Mouse (Mus musculus) cerebellum, postnatal 14 days (tissue): ENCODE data around the gene Itga9.

ENCODE experiments used
- DNase-seq, 2 experiments: peaks; one replicate each; pipeline ENCODE4 v3.0.0; 2021; ENCODE audit warnings: mixed read lengths in 2 of 2

The Itga9 gene

DNA sequence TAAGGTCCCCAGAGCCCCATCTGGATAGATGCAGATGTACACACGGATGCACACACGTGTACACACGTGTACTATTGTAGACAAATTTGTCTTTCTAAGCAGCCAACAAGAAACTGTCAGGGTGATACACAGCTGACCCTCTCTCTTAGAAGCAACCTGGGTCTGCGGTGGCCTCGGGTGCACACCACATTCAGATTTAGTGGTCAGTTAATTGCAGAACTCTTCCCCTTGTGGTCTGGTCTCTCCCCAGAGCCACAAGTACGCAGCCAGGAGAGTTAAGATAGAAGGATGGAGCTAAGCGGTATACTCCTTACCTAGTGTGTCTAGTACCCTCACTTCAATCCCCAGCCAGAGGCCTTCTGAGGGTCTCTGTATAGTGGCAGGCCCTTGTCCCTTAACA is 276.7 kb downstream of the Itga9 start:
- DNase-seq, result no peak

DNA sequence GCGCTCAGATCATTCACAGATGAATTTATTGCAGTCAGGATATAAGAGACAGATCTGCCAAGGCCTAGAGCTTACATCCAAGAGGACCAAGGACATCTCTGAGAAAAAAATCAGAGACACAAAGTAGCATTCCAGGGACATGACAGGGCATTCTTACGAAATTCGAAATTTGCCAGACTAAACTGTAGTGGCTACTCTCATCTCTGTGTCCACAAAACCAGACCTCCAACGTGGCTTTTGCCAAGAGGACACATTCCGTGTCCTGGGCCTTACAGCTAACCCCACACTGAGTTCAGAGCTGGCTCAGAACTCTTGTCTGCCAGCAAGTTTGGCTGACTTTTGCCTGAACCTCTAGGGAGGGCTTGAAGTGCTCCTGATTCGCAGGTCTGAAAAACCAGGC is 279.3 kb downstream of the Itga9 start:
- no peak for DNase-seq

DNA sequence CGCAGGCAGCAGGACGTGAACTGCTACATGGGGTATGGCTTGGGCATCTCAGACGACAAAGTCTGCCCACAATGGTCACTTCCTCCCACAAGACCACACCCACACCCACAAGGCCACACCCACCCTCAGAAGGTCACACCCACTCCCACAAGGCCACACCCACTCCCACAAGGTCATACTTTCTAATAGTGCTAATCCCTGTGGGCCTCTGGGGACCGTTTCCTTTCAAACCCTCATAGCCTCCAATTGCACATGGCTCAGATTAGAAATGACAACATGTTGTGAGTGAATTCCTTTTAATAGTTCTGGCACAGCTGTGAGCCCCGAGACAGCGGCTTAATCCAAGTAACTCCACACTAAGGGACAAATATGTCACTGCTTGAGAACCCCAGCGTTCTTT is 280.7 kb downstream of the Itga9 start:
- no peak for DNase-seq

DNA sequence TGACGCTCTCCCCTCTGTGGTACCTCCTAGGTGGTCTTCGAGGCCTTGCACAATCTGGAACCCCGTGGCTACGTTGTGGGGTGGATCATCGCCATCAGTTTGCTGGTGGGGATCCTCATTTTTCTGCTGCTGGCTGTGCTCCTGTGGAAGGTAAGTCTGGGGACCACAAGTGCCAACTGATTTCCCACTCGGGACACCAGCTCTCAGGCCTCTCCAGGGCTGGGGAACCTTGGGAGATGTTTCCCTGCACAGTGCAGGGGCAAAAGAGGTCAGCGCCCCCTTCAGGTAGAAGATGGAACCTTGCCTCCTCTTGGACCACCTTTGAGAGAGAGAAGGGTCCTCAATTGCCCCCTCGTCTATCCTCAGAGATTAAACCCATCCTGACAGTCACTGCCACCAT is 281.2 kb downstream of the Itga9 start:
- no peak for DNase-seq

DNA sequence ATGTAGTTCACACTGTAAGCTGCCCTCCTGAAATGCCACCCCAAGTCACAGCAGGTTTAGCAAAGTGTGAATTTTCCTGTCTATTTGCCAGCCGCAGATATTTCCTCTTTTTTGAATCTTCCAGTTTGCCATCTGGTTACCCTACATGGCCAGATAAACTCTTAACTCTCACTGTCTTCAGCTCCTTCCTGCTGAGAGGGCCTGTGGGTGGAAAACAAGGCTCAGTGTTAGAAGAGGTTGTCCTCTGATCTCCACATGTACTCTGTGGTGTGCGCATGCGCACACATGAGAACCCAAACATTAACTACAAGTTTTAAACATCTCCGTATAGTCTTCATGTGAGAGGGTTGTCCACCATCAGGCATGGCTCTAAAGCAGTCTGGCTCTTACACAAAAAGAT is 283.7 kb downstream of the Itga9 start:
- DNase-seq, result peak in 1 of 2 experiments; percentile 18

DNA sequence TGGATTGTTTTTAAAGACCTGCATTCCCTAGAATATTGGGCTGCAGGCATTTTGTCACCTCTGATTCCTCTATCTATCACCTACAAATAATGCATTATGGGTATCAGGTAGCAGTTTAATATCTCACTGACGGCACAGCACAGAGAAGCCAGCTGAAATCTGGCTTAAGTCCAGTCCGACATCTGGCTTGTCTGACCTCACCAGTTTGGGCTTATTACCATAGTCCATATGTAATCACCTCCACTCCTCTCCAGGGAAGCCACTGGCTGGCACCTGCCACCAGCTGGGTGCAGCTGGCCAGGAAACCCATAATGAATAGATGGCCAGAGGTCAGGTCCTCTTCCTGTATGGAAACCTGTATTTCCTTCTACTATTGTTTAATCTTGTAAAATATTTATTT is 284.2 kb downstream of the Itga9 start:
- no peak for DNase-seq

DNA sequence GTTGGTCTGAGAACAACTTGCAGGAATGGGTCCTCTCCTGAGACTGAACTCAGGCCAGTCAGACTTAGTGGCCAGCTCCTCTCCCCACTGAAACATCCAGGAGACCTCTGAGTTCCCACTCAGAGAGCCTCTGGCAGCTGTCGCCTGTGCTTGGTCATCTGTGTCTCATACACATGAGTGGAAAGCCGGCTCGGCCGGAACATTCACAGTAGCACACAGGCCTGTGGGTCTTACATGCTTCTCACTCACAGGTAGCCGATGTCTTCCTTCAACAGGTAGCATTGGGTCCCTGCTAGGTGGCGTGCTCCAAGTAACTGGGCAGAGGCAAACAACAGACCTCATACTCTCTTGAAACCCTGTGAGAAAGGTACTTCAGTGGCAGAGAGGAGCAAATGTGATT is 284.6 kb downstream of the Itga9 start:
- DNase-seq, result no peak

DNA sequence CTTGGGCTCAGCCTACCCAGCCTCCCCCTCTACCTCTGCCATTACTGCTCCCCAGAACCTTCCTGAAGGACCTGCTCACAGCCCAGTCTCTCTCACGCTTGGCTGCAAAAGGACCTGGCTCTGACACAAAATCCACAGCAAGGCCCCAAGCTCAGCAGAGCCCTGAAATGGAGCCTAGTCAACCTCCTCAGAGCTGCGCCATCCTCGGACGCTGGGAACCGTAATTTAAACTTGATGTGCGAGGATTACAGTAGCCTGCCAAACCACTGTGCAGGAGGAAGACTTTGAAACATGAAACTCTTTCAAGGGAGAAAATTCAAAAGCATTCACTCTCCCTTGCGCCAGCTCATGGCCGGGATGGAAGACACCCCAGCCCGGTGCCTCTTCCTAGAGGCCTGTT is 285.1 kb downstream of the Itga9 start:
- DNase-seq, result peak; percentile 57 to 70

DNA sequence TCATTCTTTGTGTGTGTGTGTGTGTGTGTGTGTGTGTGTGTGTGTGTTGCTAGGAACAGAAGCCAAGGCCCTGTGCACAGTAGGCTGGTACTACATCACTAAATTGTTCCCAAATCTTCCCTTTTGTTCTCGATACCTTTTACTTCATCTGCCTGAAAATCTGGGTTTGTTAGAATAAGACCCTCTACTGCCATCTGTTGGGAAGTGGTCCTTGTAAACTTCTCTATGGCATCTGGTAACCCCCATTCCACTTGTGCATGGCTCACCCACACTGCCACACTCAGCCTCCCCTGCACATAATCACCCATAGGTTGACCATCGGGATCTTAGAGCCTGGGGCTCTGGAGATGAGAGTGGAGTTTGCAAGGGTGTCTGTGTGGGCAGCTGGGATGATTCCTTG is 288.6 kb downstream of the Itga9 start:
- no peak for DNase-seq

DNA sequence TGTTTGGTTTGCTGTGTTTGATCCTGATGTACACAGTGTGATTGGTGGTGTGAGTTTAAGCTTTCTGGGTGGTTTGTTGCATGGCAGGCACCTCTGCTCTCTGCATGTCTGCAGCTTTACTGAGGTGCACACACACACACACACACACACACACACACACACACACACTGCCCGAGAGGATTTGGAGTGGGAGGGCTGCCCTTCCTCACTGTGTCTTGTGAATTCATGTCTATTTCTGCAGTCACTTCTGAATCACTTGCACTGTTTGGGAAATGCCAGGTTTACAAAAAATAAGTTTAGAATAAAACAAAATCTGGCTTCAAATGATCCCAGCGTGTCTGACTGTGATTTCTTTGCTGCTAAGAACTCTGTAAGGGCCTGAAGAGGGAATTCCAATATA is 294.2 kb downstream of the Itga9 start:
- DNase-seq, result no peak

DNA sequence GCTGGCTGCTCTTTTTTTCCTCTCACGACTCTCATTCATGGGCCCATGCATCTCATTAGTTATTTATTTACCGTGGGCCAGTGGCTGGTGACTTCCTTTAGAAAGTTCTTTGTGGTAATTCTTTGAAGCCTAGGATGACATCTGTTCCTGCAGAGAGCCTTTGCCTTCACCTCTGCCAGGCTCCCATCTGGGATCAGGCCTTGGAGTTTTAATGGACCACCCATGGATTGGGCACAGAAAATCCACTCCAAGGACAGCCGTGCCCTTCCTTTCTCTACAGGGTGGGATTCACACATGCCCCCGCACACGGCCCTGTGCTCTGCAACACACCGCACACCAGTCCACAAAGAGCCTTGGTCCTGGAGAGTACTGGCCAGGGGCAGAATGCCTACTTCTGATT is 295.4 kb downstream of the Itga9 start:
- DNase-seq, result no peak

DNA sequence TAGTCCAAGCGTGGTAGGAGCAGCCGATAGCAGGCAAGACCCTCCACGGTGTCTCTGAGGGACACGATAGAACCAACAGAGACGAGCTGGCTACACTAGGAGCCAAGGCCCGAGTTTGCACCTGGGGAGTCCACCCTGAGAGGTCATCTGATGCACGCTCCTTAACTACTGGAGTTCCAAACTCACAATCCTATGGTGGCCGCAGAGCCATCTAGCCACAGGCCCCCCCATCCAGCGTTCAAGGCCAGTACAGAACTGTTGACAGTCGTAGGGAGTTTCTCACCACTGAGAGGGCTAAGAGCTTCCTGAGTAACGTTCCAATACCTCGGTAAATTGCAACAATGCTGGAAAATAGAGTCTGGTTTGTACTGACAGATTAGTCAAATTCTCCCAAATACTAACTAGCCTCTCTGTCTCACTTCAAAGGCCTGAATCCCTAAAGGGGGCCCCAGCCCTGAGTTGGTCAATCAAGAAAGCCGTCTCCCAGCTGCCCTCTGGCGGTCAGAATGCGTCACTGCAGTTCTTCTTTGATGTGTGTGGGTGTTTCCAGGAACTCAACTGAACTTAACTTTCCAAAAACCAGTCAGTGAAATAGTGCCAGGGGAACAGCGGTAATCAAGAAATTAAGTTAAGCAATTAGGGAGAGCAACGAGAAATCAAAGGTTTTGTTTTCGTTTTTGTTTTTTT is 301.6 kb downstream of the Itga9 start:
- peak; percentile 85 to 89 for DNase-seq

DNA sequence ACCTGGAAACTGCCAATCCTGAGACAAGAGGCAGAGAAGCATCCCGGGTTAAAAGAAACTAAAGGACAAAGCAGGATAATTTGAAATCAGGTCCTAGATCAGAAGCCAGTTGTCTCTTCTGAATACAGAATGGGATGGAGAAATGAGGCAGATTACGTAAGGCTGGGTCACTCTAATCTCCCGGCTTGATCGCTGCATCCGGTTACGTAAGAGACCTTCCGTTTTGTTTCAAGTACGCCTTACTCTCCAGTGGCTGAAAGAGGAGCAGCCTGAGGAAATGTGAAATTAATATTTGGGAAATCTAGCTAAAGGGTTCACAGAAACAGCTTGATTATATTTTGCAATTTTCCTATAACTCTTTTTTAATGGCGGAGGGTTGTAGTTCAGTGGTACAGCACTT is 306.6 kb downstream of the Itga9 start:
- no peak for DNase-seq

DNA sequence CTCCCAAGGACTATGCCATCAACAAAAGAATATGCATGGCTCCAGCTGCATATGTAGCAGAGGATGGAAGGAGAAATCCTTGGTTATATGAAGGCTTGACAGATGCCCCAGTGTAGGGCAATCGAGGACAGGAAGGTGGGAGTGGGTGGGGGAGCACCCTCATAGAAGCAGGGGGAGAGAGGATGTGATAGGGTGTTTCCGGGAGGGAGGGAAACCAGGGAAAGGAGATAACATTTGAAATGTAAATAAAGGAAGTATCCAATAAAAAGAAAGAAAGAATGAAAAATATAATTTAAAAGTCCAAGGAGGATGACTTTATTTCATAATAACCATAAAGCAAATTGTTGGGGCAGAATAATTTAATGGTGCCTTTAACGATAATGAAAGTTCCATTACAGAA is 307.1 kb downstream of the Itga9 start:
- DNase-seq, result no peak

DNA sequence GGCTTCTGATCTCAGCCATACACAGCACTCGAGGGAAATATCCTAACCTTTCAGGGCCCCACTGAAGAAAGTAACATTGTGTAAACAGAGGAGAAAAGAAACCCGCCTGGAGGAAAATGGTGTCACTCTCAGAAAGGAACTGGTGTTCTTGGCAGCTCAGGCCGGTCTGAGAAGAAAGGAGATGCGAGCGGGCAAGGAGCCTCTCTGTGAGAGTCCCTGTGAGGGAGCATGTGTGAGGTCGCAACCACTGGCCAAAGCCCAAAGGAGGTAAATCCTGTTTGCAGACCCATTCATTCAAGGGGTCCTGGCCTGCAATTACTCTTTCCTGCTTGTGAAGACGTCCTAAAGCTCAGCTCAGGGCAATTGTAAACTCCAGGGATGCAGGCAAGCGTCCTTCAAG is 308.1 kb downstream of the Itga9 start:
- no peak for DNase-seq

DNA sequence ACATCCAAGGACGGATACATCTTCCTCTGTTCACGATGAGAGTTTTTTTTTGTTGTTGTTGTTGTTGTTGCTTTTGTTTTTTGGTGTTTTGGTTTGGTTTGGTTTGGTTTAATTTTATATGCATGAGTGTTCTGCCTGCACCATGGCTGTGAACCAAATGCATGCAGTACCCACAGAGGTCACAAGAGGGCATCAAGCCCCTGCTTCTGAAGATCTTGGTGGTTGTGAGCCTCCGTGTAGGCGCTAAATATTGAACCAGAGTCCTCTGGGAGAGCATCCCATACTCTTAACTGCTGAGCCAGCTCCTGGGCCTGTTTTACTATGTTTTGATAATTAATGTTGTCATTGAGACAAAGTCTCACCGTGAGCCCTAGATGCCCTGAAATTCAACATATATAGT is 308.8 kb downstream of the Itga9 start:
- DNase-seq, result peak; percentile 49 to 64

DNA sequence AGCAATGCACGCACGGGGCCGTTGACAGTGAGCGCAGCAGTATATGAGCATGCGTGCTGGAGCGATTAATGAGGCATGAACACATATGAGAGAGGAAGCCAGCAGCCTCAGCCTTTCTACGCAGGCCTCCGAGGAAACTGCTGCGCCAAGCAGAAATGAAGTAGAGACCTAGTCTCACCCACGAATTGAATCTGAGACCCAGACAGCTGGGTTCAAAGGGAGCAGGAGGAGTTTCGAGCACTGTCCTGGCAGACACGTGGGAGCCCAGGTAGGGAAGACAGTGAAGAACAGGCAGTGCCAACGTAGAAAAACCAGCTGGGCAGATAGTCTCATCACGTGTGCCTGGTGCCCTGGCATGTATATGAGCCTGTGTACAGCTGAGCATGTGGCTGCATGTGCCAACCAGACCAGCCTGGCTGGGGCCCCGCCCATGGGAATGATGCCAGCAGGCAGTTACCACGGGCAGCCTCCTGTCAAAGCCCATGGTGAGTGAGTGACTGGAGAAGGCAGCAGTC is 313.2 kb downstream of the Itga9 start:
- peak; percentile 75 to 87 for DNase-seq

DNA sequence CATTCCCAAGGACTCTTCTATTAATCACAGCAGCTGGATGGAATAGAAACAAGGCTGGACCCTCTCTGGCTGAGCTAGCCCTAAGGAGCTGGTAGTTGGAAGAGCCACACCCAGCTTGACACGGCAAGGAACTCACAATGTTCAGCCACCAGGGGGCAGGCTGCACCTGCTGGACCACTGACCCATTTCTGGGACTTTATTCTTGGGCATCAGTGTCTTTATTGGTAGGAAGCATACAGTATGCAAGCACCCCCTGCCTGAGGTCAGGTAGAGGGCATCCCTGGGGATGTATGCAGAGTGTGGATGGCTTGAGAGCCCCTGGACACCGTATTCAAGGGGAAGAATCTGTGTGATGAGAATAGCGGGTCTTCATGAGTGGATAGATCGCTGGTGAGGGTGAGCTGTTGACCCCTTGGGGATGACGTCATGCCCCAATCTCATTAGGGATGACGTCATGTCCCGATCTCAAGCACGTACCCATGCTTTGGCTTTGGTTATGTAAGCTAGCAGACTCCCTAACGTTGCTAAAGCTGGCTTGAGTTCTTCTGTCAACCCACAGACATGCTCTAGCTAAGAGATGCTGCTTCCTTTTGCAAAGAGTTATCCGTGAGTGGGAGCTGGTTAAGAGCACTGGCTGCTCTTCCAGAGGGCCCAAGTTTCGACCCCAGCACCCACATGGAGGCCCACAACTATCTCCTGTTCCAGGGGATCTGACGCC is 314.5 kb downstream of the Itga9 start:
- peak; percentile 88 to 92 for DNase-seq

DNA sequence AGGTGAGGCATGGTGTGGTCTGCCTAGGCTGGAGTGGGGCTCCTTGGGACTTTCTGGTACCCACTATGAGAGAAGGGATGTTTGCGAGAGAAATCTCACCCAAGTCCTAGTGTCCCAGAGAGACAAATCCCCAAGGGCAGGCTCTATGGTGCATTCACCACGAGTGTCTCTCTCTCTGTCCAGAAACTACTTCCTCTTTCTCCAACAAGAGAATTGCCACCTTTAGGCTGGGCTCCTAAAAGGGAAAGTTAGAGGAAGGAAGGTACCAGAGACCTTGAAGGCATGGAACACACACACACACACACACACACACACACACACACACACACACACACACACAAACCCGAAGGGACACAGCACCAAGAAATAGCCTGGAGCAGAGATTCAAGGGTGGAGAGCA is 315.4 kb downstream of the Itga9 start:
- no peak for DNase-seq

DNA sequence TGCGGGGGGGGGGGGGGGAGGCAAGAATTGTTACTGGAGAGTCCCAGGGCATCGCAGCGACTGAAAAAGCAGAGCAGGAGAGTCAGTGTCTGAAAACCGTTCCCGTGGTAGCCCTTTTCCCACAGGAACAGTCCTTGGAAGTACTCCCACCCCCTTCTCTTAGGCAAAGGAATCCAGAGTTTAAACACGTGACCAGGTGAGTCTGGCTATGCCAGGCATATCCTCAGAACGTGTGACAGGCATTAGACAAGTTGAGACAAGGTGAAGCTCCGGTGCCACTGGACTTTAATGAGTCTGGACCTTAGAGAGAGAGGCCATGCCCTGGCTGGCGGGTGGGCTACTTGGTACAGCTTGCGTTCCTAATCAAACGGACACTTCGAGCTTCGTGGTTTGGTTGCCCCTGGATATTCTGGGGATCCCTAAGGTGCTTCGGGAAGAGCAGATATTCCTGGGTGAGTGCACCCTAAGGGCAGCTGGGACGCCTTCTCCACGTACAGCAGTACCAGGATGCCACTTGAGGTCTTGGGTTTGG is 318.1 kb downstream of the Itga9 start:
- no peak for DNase-seq

DNA sequence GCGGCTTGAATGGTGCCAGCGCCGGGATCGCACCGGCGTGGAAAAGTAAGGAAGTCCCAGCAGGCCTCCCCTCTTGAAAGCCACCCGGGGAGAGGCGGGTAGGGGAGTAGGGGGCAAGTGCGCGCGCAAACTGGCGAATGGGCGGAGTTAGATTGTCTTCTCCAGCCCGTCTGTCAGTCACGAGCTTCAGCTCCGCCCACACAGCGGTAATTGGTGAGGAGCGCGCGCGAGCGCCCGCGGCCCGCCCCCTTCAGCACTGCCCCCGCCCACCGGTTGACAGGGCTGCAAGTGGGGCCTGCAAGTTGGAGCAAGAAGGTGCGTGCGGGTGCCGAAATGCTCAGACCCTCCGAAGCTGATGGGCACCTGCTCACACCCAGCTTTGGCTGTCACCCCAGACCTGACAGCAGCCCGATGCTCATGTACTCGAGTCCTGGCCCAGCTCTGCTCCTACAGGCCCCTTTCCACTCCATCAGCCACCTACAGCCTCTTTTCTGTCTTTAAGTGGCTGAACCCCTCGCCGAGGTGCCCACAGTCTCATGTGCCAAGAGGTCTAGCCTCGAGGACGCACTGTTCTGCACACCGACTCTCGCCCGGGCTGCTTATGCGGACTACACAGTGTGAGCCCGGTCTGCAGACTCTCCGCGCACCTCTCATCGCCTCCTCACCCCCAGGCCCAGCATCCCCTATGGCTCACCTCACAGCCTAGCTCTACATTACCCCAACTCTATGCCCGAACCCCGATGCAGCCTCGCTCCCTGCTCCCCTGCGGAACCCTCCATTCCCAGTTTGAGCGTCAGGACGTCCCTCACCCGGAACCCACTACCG is 319.0 kb downstream of the Itga9 start:
- peak; percentile 91 to 93 for DNase-seq

DNA sequence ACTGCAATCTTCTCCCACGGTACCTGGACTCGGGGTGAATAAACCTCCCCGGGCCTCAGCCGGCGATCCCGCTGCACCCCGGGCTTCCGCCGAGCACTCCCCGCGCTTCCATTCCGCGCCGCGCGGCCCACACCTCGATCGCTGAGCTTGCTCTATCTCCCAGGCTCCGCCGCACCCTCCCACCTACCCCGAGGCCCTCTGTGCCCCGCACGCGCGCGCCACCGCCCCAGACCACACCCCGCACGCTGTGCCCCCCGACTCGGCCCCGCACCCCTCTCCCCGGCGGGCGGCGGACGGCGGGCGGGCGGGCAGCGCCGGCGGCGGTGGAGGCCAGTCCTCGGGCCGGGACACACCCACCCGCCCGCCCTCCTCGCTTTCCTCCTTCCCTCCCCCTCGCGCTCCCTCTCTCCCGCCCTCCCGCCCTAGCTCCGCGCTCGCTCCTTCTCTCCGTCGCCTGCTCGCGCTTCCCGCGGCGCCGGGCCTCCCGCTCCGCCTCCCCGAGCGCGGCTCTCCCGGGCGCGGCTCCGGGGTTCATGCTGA is 319.7 kb downstream of the Itga9 start, which contains the start of gene Ctdspl:
Ctdspl (plus strand) TSS at position 343 of the 540 bp plus-strand sequence.
- DNase-seq, result peak; percentile 60 to 65
